Mouse (Mus musculus): ENCODE measurements at regions not wholly inside any gene's neighbourhood (a gene's known extent, or its start where the extent isn't known, plus 50 kb on each side); places are given as distances from the start of the nearest gene placed in this dataset.

GRCm38 (mm10) chr3:17619890-17620289, 328.3 kb upstream of the Cypt12 start:
- TF ChIP-seq CTCF (IDR thresholded peaks at IDR 0.05; ENCODE audit: extremely low read depth, insufficient read depth, low read length) (no peak), POLR2A (IDR thresholded peaks at IDR 0.05; ENCODE audit: extremely low read depth, insufficient read depth, low read length) (no peak)

Data from cortical plate, adult 2 months (tissue).